Mouse (Mus musculus) gastrocnemius, adult 18-20 months (tissue): ENCODE results near the gene Fgf11. TPM values are rescaled to one million over a fixed set of nuclear protein-coding genes. Genes with fewer than 3 reads are reported as not detected.
A peak's percentile ranks its signal among the peaks of the same experiment; 100 is the strongest.

Experiments
- DNase-seq: peaks from one replicate; pipeline ENCODE4 v3.0.0; 2021; ENCODE audit warnings: low spot score
- total RNA-seq, 2 experiments: library from RNA; stranded (reverse); gene quantifications; 2 replicates each; pipeline ENCODE4 v1.2.3; 2021

Fgf11 gene
- total RNA-seq, 2 experiments from 2014 or later: 3.5 to 4.0 TPM

- DNase-seq: peak; percentile 47
Observed at GRCm38 (mm10) chr11:69784793-69785272, 16.8 kb downstream of the Fgf11 start.

DNA sequence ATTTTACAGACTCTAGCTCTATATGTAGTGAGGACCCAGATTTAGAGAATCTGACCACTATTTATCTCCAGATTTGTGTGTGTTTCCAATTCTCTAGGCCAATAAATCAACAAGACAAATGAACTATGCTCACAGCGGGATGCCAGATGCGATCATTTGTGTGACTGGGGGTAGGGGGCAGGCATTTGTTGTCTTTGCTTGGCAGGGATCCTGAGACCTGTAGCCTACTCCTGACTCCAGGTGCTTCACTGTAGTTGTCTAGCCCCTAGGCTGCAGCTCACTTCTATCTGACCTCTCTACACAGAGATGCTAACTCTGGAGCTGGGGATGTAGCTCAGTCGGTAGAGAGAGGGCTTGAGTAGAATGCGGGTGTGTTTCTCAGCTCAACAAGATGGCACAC lies 19.8 kb downstream of the Fgf11 start:
- DNase-seq: no peak

- no peak for DNase-seq
Observed at GRCm38 (mm10) chr11:69778985-69779384, 22.7 kb downstream of the Fgf11 start.

GRCm38 (mm10) chr11:69778258-69778982 lies 23.2 kb downstream of the Fgf11 start:
- no peak for DNase-seq

- DNase-seq: no peak
Observed at GRCm38 (mm10) chr11:69777504-69778257, 24.0 kb downstream of the Fgf11 start.

DNA sequence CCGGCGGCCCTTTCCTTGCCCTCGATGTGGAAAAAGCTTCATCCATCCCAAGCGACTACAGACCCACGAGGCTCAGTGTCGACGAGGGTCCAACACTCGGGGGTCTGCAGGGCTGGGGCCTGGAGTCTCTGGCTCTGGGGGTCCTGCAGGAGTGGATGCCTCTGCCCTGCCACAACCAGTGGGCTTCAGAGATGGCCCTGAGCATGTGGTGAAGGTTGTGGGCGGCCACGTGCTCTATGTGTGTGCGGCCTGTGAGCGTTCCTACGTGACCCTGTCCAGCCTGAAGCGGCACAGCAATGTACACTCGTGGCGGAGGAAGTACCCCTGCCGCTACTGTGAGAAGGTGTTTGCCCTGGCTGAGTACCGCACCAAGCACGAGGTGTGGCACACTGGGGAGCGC lies 25.2 kb downstream of the Fgf11 start:
- no peak for DNase-seq

DNA sequence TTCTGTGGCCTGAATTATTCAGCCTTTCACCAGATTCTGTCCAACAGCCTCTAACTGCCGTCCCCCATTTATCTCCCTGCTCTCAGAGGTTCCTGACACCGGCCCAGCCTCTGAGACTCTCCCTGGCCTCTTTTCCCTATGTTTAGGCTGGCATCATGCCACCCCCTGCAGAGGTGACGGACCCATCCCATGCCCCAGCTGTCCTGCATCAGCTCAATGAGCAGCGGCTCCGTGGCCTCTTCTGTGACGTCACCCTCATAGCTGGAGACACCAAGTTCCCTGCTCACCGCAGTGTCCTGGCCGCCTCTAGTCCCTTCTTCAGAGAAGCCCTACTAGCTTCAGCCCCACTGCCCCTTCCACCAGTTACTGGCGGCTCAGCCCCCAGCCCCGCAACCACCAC lies 25.9 kb downstream of the Fgf11 start:
- no peak for DNase-seq

DNA sequence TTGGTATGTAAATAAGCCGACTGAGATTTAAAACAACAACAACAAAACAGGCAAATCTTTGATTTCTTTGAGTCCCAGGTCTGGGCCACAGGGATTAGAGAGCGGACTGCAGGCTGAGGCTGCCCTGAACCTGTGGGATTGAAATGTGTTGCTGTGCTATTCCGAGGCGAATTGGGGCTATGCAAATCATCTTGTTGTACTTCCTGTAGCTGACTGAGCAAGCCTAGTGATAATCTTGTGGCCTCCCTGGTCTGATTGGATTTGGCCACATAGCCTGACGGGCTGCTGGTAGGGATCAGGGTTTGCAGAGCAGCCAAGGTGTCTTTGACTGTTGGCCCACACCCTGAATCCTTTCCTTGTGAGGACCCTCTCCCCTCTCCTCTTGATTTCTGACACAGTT lies 26.7 kb downstream of the Fgf11 start:
- DNase-seq: no peak

DNA sequence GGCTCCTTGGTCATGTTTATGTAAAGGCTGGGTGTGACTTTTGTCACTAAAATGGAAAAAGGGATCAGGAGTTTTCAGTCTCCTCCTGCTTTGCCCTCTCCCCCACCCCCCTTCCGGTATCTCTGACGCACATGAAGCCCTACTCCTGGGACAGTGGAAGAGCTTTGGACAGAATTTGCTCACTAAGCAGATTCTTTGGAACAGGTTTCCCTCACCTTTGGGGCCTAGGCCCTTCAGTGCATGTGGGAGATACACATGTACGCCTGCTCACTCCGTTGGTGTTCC lies 34.1 kb downstream of the Fgf11 start:
- DNase-seq: no peak

DNA sequence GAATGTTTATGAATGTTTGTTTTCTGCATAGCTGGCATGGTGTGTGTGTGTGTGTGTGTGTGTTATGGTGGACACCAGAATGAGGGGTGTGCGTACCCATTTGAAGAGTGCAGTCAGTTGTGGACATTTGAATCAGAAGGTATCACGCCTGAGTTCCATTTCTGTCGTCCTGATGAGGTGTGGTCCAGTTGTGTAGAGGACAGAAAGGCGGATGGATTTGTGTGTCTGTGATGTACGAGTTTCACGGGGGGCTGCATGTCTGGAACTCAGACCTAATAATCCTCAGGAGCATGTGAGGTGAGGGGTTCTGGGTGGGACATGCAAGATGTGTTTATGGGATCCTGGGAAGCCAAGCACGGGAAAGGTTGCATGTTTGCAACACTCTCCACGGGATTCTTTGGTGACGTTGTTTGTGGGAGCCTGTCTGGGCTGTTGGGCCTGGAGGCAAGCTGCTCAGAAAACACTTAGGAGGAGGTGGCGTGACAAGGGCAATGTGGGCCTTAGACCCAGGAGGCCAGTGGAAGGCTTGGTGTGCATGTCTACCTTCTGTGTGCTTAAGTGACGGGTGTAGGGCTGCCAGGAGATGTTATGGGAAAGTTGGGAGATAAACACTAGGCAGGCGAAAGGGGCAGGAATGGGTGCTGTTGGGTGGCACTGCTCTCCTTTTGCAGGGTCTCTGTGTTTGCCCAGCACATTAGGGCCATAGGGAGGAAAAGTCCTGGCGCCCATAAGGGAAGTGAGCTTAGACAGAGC lies 34.6 kb downstream of the Fgf11 start:
- DNase-seq: no peak

GRCm38 (mm10) chr11:69766126-69766609 lies 35.5 kb downstream of the Fgf11 start:
- DNase-seq: peak; percentile 66

DNA sequence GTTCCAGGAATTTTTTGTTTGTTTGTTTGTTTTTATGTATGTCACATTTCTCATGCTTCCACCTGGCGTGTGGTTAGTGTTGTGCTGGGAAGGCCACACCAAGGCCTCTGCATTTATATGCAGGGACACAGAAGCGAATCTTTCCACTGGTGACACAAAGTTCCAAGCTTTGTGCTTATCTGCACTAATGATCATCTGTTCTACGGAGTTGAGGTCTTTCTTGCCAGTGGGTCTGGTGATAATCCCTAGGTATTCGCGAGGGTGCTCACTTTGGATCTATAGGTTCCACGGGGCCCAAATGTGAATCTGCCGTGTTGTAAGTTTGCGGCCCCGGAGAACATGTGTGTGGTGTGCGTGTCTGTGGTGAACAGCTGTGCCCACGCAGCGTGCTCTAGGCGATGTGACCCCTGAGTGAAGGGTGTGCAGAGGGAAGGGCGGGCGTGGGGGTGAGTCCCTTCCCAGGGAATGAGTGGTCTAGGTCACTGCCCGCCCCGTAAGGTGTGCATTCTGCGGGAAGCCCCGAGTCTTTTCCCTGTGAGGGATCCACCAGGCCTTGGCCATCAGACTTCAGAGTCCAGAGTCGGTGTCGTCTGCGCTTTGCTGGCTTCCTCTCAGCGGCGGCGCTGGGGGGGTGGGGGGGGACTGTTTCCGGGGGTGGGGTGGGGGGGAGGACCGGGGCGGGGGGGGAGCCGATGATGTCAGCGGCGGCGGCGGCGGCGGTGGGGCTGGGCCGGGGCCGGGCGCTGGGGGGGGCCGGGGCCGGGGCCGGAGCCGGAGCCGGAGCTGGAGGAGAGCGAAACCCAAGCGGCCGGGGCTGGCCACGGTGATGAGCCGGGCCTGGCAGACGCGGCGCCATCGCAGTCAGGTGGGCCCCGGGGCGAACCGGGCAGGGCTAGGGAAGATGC lies 36.2 kb downstream of the Fgf11 start, which contains the start of gene Zbtb4:
Zbtb4 (plus strand) TSS at position 692 of the 905 bp plus-strand sequence.
- peak; percentile 27 for DNase-seq

GRCm38 (mm10) chr11:69763551-69763950 lies 38.1 kb downstream of the Fgf11 start:
- DNase-seq: no peak

GRCm38 (mm10) chr11:69761868-69762267 lies 39.8 kb downstream of the Fgf11 start, which contains the start of gene Slc35g3:
Slc35g3 (minus strand) TSS chr11:69761968.
- DNase-seq: no peak

DNA sequence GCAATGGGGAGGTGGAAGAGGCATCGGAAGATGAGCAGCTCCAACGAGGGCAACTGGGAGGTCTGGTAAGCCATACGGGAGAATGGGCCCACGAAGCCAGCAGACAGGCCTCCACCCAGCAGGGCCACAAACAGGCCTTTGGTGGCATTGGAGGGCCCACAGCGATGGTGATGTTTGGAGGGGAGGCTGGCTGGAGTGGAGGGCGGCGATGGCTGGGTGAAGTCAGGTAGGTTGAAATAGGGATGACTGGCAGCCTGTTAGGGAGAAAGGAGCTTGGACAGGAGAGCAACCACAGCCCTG lies 40.8 kb downstream of the Fgf11 start:
- DNase-seq: no peak

GRCm38 (mm10) chr11:69760160-69760900 lies 41.3 kb downstream of the Fgf11 start:
- no peak for DNase-seq

DNA sequence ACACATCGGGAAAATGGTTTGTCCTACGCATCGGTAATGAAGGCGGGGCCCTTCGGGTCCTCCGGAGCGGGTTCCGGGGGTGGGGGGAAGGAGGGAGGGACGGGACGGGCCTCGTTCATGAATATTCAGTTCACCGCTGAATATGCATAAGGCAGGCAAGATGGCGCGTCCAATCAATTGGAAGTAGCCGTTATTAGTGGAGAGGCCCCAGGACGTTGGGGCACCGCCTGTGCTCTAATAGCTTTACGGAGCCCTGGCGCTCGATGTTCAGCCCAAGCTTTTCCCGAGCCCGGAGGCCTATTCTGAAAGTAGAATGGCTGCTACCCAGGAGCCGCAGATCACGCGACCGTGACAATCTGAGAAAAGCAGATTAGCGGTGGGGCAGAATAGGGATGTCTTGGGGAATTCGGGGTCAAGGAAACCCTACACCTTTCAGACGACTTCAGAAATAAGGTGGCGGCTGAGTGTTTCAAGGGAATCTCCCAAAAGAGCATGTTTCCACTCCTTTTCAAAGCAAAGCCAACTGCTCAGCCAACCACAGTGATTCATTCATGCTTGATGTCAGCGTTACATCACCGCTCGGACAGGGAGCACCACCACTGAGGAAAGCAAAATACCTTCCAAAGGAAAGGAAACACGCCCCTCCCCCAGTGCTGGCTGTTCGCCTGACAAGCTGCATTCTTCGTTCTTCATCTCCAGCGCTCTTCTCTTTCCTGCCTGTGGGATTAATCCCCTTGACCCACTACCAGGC lies 42.5 kb downstream of the Fgf11 start:
- DNase-seq: peak; percentile 91

- peak; percentile 97 for DNase-seq
Observed at GRCm38 (mm10) chr11:69758478-69758970, 43.1 kb downstream of the Fgf11 start, which contains the start of gene Polr2a. Polr2a (minus strand) TSS chr11:69758637.

GRCm38 (mm10) chr11:69758090-69758456 lies 43.6 kb downstream of the Fgf11 start:
- peak; percentile 97 for DNase-seq
